Mouse (Mus musculus): ENCODE measurements around the gene Gm28539.
"Not testable (repeated sequence)": the region's sequence is repeated elsewhere in the genome, so short reads cannot be mapped to it uniquely, and the experiment has no call there.

Gm28539 gene

GRCm38 (mm10) chr16:18969420-18970128 lies 133.2 kb downstream of the Gm28539 start:
- no peak for DNase-seq

- no peak for DNase-seq
Measured at GRCm38 (mm10) chr16:18970837-18971236, 134.5 kb downstream of the Gm28539 start.

- not testable (repeated sequence) for DNase-seq
Measured at GRCm38 (mm10) chr16:18975665-18976064, 139.3 kb downstream of the Gm28539 start.

GRCm38 (mm10) chr16:18976315-18976714 lies 139.9 kb downstream of the Gm28539 start:
- no peak for DNase-seq

- DNase-seq = no peak
Measured at GRCm38 (mm10) chr16:18986381-18986780, 150.0 kb downstream of the Gm28539 start.

- DNase-seq = no peak
Measured at GRCm38 (mm10) chr16:18986860-18987259, 150.5 kb downstream of the Gm28539 start.

GRCm38 (mm10) chr16:19002610-19003389 lies 166.4 kb downstream of the Gm28539 start:
- peak; percentile 12 to 18 for DNase-seq

GRCm38 (mm10) chr16:19003757-19004156 lies 167.4 kb downstream of the Gm28539 start:
- DNase-seq = no peak

- no peak for DNase-seq
Measured at GRCm38 (mm10) chr16:19005298-19005697, 168.9 kb downstream of the Gm28539 start.

All from kidney, postnatal 4 days (tissue).